Mouse (Mus musculus): ENCODE data around the gene Wfdc15a.

Wfdc15a gene

DNA sequence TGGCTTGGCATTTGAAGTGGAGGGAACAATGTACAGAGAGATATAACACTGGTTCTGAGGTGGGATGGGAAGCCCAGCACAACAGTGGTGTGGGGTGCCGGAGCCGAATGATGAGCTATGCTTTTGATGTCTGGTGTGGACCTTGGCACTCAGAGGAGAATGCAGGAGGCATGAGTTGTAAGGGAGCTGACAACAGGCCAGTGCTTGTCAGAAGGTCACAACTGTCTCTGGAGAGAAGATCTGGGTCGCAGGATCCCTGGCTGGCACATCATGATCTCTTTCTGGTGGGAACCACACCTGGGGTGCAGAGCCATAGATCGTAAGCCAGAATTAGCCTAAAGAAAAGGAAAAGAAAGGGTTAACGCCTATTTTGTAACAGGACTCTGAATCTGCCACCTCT, 22.1 kb downstream of the Wfdc15a start:
- DNase-seq (ENCODE audit: low read depth, low spot score), result no peak

DNA sequence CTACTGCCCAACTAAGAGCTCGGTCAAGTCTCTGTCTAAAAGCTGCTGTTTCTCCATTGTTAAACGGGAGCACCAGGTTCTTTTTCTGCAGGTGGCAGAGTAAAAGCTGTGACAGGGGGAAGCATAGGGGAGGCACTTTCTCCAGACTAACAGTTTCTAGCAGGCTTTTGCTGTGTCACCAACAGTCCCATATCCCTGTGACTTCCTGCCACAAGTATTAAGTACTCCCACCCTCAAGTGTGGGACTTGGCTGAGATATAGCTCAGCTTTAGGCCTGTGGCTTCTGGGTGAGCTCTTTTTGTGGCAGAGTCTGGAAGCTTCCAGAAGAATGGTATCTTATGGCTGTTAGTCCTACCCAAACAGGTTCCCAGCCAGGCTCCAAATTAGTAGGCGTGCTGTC, 24.1 kb downstream of the Wfdc15a start:
- no peak for DNase-seq (ENCODE audit: low read depth, low spot score)

DNA sequence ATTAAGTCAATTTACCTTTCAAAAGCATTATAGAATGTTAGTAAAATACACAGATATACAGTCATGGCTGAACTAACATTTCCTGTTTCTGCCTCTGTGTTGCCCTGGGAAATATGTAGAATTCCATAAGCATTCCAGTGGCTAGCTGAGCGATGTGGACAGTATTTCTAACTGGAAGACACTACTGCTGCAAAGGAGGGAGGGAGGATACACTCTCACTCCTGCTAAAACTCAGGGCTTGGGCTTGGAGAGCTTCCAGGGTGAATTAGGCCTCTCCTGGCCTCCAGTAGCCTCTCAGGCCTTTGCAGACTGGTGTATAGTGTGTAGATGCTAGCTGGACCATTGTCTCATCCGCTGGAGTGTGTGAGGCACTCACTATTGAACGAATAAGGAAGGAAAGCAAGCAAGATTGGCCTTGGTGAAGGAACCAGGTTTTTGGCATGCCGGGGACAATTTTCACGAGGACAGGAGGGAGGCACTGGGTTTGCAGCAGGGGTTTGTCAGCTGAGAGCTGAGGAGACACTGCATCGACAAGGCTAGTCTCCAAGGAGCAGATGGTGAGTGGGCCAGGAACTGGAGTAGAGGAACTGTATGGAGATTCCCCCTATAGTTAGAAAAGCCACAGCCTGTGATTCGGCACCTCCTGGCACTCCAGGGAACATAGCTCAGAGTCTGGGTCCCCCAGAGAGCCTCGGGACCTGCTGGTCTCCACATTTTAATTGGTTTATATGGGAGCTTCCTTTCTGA, 25.1 kb downstream of the Wfdc15a start:
- peak; percentile 83 for DNase-seq (ENCODE audit: low read depth, low spot score)

DNA sequence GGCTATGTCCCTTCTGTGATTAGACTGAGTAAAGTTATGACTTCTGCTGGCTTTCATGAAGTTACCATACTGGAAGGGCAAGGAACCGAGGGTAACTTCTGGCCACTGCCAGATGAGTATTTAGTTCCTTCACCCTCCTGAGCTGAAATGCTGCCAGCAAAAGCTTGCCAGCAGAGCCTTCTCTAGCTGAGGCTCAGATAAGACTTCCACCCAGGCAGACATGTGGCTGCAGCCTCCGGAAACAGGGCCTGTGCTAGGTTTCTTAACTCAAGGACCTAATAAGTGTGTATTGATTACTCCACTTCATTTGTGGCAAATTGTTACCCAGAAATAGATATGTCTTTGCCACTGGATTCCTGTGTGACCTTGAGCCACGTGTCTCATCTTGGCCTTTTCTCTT, 26.5 kb downstream of the Wfdc15a start:
- no peak for DNase-seq (ENCODE audit: low read depth, low spot score)

DNA sequence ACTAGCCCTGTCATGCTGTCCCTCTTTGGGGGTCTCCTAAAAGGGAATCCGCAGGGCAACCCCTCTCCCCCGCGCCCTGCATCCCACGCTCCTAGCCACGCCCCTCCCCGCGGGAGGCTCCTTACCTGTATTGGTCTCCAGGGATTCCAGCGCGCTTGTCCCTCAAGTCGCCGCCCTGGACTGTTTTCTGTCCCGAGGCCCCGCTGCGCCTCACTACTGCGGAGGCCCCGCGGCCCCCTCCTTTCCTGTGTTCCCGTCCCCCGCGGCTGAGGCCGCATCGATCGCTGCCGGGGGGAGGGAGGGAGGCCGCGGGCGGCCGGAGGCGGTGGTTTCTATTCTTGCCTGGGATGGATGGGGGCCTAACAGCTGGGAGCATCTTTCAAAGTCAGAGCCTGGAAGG, 29.0 kb downstream of the Wfdc15a start, which contains the start of gene Kcns1:
Gene Kcns1, minus strand, starts transcription at position 212 of the 400 bp plus-strand sequence.
- DNase-seq (ENCODE audit: low read depth, low spot score), result no peak

DNA sequence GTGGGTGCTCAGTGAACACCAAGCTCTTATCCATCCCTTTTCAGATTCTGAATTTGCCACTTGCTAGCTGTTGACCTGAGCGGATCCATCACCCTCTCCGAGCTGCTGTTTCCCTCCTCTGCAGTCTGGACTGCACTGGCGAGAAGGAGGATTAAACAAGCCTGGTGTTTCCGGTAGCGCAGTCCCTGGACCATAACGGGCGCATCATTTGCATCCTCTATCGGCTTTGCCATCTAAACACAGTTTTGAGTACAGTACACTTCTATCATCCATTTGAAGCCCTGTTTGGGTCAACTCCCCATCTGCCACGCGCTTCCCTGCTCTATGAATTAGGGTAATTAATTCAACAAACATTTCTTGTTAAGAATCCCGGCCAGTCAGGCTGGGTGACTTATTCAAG, 29.6 kb downstream of the Wfdc15a start:
- DNase-seq (ENCODE audit: low read depth, low spot score), result no peak

DNA sequence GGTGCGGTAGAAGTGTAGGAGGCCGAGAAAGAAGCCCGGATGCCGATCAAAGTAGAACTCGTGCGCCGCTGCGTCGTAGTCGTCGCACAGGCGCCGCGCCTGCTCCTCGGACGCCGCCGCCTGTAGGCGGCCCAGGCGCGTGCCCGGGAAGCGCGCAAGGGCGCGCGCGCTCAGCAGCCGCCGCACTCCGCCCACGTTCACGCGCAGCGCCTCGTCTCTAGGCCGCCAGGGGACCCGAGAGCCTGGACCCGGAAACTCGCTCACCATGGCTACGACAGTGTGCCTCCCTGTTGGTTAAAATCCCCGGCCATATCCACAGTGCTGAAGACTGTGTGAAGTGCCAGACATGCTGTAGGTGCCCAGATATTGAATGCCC, 31.4 kb downstream of the Wfdc15a start:
- DNase-seq (ENCODE audit: low read depth, low spot score), result no peak

DNA sequence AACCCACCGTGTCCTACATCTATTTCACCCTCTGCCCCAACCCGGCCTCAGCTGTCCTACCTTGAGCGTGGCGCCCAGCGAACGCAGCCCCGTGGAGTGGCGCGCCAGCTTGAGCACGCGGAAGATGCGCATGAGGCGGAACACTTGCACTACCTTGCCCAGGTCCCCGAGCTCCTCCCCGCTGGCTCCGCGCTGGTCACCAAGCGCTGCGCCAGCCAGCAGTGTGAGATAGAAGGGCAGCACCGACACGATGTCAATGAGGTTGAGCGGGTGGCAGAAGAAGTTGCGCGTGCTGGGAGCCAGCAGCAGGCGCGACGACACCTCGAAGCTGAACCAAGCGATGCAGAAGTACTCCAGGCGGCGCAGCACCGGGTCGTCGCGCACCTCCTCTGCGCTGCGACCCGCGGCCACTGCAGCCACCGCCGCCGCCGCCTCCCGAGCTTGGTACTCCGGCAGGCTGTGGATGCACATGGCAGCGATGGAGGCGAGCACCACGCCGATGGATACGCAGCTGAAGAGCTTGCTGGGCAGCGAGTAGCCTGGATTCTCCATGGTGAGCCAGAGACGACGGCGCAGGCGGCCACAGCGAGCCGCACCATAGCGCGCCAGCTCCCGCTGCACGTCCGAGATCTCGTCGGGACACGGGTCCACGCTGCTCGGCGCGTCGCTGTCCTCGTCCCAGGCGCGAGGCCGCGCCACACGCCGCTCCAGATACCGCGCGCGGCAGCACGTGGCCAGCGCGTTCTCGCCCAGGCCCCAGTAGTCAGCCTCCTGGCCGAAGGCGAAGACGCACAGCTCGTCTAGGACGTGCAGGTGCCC, 32.0 kb downstream of the Wfdc15a start:
- DNase-seq (ENCODE audit: low read depth, low spot score), result no peak

DNA sequence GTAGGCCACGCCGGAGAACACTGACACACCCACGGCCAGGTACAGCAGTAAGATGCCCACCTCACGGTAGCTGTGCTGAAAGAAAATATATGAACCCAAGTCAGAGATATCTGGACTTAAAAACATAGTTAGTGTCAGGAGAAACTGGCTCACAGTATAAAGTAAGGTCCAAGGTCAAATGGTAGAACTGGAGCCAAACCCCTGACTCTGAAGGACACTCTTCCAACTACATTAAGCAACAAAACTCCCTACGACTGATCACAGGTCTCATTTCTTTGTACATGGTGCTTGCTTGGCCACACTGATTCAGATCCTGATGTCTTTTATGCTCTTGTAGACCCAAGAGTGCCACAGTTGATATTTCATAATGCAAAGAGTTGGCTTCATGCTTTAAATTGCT, 35.0 kb downstream of the Wfdc15a start:
- no peak for DNase-seq (ENCODE audit: low read depth, low spot score)

DNA sequence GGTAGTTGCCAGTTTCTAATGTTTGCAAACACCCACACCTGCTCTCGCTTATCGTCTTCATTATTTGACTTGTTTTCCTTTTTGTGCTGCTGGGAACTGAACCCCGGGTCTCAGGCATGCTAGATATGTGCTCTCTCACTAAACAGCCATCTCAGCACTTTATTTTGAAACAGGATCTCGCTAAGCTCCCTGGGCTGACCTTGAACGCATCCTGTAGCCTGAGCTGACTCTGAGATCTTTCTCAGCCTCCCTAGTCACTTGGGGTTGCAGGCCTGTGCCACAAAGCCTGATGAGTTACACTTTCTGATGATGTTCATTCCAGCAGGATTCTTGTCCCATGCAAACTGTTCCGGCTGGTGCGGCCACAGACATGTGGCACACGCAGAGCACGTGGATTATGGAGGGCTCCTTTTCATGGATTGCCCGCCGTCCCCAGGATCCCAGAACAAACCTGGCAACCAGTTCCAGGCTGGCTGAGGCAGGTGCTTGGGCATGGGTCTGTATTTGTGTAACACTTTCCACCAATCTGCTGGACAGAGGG, 38.3 kb downstream of the Wfdc15a start:
- no peak for DNase-seq (ENCODE audit: low read depth, low spot score)

DNA sequence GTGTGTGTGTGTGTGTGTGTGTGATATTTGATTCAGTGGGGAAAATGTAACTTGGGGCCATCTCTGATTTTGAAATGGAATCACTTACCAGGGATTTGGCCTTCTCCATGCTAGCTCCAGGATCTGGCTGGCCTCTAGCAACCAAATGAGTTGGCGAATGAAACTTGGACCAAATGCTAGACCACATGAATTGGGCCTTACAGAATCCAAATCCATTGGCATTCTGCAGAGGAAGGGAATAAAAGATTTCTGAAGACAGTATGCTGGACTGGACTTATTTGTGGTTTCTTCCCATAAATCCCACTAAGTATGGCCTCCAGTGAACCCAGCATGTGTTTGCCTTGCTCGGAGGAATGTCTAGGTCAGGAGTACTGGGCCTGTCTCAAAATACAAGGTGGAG, 41.1 kb downstream of the Wfdc15a start:
- no peak for DNase-seq (ENCODE audit: low read depth, low spot score)

DNA sequence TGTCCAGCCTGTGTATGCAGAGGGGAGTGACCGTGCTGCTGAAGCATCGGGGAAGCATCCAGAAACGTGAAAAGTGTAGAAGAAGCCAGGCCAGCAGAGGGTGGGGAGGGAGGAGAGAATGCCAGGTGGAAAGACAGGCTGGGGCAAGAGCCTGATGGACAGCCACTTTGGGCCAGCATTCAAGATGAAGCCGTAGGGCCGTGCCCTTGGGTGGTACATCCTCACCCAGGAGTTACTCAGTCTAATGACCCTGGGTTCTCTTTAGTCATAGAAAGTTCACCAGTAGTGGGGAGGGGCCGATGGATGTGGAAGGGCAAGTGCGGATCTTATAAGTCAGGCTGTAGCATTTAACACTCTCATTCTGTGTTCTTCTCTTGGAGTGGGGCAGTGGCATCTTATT, 43.8 kb downstream of the Wfdc15a start:
- no peak for DNase-seq (ENCODE audit: low read depth, low spot score)

DNA sequence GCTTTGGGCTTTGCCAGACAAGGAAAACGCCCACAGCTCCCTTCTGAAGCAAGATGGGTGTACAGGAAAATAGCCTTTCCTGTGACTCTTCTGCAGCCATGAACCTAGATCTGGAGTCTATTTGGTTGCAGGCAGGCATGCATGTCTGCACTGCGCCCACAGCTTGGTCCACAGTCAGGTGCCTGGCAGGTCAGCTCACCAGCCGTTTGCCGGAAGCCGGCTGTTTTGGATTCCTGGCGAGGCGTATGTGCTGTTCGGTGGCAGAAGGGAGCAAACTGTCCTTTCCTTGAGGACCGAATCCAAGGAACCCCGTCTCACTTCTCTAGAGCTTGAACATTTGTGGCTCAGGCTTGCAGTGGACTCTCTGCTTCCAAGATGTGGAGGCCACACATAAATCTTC, 45.9 kb downstream of the Wfdc15a start:
- DNase-seq (ENCODE audit: low read depth, low spot score), result no peak

DNA sequence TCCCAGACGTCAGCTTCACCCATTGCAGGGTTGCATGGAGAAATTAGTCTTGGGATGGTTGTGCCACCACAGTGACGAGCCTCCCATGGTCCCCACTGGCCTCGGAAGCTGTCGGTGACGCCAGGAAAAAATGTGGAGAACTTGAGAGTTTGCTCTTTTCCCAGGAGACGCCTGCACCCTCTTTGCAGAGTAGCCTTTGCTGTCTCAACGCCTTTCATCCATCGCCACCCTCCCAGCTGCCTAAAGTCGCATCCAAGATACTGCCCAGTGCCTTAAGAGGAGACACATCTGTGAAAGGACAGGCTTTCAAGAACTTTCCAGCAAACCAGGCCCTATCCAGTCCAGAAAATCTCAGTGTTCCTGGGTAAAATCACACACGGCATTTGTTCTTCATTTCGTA, 47.6 kb downstream of the Wfdc15a start:
- no peak for DNase-seq (ENCODE audit: low read depth, low spot score)

DNA sequence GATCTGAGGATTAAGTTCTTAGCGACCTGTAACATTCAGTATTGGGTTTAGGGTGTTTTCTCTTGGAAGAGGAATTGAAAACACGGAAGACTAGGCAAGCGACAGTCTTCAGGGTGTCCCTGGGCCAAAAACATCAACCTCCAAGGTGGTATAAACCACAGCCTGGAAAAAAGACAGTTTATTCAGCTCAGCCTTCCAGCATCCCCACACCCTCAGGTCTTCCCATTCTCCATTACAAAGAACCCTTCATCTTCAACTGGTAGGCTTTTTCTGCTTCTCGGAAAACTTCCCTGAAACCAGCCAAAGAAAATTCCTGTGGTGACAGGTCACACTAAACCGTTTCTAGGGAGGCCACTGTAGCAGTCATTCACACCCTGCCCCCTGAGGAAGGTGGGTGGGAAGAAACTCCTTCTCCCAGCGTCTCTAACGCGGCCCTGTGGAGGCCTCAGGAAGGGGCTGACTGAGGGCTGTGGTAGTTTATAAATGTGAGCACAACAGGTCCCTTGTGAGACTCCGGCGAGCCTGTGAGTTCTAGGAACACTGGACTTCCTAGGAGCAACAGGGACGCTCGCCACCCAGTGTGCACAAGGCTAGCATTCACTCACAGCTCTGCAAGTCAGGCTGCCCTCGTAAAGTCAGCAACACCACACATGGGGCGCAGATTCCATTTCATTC, 49.7 kb downstream of the Wfdc15a start:
- peak; percentile 47 for DNase-seq (ENCODE audit: low read depth, low spot score)
